Mouse (Mus musculus) limb, embryonic 10.5 days (tissue): ENCODE measurements around the gene Prickle1. TPM values are rescaled to one million over a fixed set of nuclear protein-coding genes. Genes with fewer than 3 reads are reported as not detected.
A peak's percentile ranks its signal among the peaks of the same experiment; 100 is the strongest.

Experiments used
- DNase-seq: peaks from one replicate; pipeline ENCODE4 v3.0.0-alpha.2; 2017; ENCODE audit warnings: low spot score
- H3K27ac ChIP-seq: fragments of 300-500 bp; sonication (generic); 2 replicates; pipeline ENCODE4 v1.5.1; 2016; ENCODE audit warnings: mild to moderate bottlenecking
- H3K27me3 ChIP-seq: fragments of 300-500 bp; sonication (generic); 2 replicates; pipeline ENCODE4 v1.6.1; 2016; ENCODE audit warnings: low read depth, mild to moderate bottlenecking; ENCODE audit not compliant: poor library complexity, severe bottlenecking
- H3K36me3 ChIP-seq: fragments of 300-500 bp; sonication (generic); 2 replicates; pipeline ENCODE4 v1.6.1; 2016; ENCODE audit warnings: mild to moderate bottlenecking, moderate library complexity
- H3K4me1 ChIP-seq: fragments of 300-500 bp; sonication (generic); 2 replicates; pipeline ENCODE4 v1.6.1; 2016
- H3K4me3 ChIP-seq: fragments of 300-500 bp; sonication (generic); 2 replicates; pipeline ENCODE4 v1.5.1; 2016; ENCODE audit warnings: mild to moderate bottlenecking, moderate library complexity
- H3K9me3 ChIP-seq: fragments of 300-500 bp; sonication (generic); replicated peaks from 2 replicates; pipeline ENCODE4 v1.6.1; 2016; ENCODE audit warnings: mild to moderate bottlenecking
- WGBS: fragments of 180-500 bp; shearing (Covaris S2); methylation state at CpG from one replicate; pipeline ENCODE4 v1.1.7; 2016; 5-methylcytosine and 5-hydroxymethylcytosine counted together
- polyA plus RNA-seq: library from polyadenylated mRNA; unstranded; fragments of >200 nt; fragmentation: Nextera tagmentation; extraction: Ambion mirVana; gene quantifications from 2 replicates; pipeline ENCODE4 v1.2.1, GENCODE M21; 2016

The Prickle1 gene
- polyA plus RNA-seq, 1 experiment from 2014 or later: 25.7 TPM

DNA sequence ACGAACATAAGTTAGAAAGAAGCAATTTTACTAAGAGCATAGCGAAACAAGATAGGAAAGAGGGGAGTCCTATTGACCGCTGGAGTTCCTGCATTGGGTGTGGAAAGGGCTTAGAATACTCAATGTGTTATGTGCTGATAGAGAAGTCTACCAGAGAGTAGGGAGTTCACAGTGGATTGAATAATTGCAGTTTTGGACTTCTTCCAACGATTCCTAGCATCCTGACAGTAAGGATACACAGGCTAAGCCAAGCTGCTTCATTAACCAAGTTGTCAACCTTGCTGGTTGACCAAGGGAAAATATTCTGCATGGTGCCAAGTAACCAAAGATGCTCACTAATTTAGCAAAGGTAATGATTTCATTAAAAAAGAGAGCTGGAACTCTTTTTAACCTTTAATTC, 118.0 kb downstream of the Prickle1 start:
- no peak for DNase-seq
- H3K9me3 ChIP-seq: no peaks in the 10 kb centered on the region
- H3K4me1 ChIP-seq: peaks cover 29% of the 10 kb centered on the region
- H3K27me3 ChIP-seq: no peaks in the 10 kb centered on the region
- no peak overlapping the region for H3K27ac ChIP-seq
- H3K4me3 ChIP-seq: no peak overlapping the region
- 94% methylated on average over 4 of the region's 4 CpGs for WGBS
- peaks cover 14% of the 10 kb centered on the region for H3K36me3 ChIP-seq

DNA sequence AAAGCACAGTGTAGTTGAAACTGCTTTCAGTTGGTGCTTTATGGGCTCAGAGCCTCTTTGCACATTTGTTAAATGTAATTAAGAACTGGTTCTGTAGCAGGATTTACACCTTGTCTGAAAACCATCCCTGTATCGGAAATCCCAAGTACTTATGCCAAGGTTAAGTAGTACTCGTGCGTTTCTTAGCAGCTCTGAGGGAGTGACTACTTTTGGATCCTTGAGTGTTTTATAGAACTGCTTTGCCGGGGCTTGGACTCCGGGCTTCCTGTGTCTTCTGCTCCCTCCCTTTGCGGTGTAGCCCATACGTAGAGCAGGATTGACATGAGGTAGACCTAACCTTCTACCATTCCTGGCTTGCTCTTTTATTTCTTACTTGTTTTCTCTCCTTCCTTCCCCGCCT, 120.0 kb downstream of the Prickle1 start:
- Histone ChIP-seq H3K27ac (no peak overlapping the region), H3K4me3 (no peak overlapping the region), H3K9me3 (no peaks in the 10 kb centered on the region), H3K4me1 (peaks cover 39% of the 10 kb centered on the region), H3K27me3 (no peaks in the 10 kb centered on the region), H3K36me3 (peaks cover 24% of the 10 kb centered on the region)
- DNase-seq: no peak
- 45% methylated on average over 8 of the region's 8 CpGs for WGBS

DNA sequence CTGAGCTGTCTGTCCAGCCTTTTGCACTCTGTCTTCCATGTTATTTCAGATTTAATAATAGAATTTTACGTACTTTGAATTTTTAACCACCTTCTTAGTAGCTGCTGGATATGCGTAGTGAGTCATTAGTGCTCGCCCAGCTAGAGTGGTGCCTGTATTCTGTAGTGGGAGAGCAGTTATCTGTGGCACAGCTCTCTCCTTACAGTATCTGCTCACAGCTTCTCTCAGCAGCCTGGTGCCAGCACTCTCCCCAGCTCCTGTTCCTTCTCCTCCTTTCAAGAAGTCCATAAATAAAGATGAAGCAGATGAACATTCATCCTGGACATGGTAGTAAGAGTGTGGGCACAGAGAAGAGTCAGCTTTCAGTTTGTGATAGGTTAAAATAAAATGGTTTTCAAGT, 121.4 kb downstream of the Prickle1 start:
- no peak overlapping the region for H3K4me3 ChIP-seq
- no peaks in the 10 kb centered on the region for H3K9me3 ChIP-seq
- peaks cover 26% of the 10 kb centered on the region for H3K36me3 ChIP-seq
- 91% methylated on average over 3 of the region's 3 CpGs for WGBS
- no peak for DNase-seq
- H3K27me3 ChIP-seq: no peaks in the 10 kb centered on the region
- no peak overlapping the region for H3K27ac ChIP-seq
- H3K4me1 ChIP-seq: peaks cover 39% of the 10 kb centered on the region

DNA sequence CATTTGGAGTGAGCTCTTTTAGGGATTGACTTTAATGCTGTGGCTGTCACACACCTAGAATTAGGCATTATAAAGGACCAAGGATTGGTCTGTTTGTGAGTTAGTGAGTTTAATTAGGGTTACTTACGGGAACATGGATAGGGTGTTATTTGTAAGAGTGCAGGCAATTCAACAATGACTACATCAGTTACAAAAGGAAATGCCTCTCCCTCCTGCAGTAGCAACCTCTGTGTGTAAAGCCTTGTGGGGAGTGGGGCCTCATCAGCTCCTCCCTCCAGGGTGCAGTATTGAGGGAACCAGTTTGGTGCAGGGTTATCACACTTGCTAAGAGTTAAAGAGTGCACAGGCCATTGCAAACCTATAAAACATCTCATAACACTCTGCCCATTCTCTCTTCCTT, 123.6 kb downstream of the Prickle1 start:
- H3K9me3 ChIP-seq: no peaks in the 10 kb centered on the region
- H3K4me1 ChIP-seq: peaks cover 39% of the 10 kb centered on the region
- no peaks in the 10 kb centered on the region for H3K27me3 ChIP-seq
- H3K36me3 ChIP-seq: peaks cover 24% of the 10 kb centered on the region
- WGBS: 67% methylated on average over 1 of the region's 1 CpGs
- 0 out of 2 replicates have a peak overlapping the region, but pooled peaks have one; percentile 6 for H3K27ac ChIP-seq
- no peak overlapping the region for H3K4me3 ChIP-seq
- no peak for DNase-seq

DNA sequence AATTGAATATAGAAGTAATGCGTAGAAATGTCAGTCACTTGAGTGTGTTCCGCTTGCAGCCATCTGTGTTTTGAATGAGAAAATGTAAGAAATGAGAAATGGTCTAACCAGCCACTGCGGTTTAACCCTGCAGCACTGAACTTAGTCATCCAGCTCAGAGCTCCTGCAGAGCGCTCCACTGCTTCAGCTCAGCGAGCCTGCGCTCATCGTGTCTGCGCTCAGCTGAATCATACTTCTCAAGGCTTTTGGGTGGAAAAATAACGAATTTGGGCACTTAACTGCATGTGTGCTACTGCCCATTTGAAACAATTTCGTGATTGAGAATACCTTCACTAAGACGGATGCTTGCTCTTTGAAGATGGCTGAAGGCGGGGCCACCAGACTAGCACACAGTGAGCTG, 124.0 kb downstream of the Prickle1 start:
- Histone ChIP-seq H3K4me3 (no peak overlapping the region), H3K27me3 (no peaks in the 10 kb centered on the region), H3K36me3 (peaks cover 28% of the 10 kb centered on the region), H3K27ac (no peak overlapping the region), H3K4me1 (peaks cover 35% of the 10 kb centered on the region), H3K9me3 (no peaks in the 10 kb centered on the region)
- WGBS: 79% methylated on average over 12 of the region's 12 CpGs
- no peak for DNase-seq

DNA sequence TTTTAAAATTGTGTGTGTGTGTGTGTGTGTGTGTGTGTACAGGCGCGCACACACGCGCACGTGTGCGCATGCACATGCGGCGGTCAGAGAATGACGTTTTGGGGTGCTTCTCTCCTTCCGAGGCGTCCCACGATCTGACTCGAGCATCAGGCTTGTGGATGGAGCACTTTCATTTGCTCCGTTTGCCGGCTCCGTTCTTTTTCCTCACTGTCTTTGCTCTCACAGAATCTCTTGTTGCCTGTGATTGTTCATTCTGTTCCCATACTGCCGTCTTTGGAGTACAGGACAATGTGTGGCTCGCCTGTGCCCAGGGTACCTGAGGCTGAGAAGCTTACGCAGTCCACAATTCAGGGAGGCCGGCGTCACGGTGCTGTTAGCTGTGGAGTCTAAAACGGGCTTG, 134.6 kb downstream of the Prickle1 start:
- Histone ChIP-seq H3K27ac (no peak overlapping the region), H3K27me3 (no peaks in the 10 kb centered on the region), H3K36me3 (peaks cover 78% of the 10 kb centered on the region), H3K4me1 (no peaks in the 10 kb centered on the region), H3K4me3 (no peak overlapping the region), H3K9me3 (no peaks in the 10 kb centered on the region)
- no peak for DNase-seq
- WGBS: 95% methylated on average over 23 of the region's 23 CpGs

DNA sequence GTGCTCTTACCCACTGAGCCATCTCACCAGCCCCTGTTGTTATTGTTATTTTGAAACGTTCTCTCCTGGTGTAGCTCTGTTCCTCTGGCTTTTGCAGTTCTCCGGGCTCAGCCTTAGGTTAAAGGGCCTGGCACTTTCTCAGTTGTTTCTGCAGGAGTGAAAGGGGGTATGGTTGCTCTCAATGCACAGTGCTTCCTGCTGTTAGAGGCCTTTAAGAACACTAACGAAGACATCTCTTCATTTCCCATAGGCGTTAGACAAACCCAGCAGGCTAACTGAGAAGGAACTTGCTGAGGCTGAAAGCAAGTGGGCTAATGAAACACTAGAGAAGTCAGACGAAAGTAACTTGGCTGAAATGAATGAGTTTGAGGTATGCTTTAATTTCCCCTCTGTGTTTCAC, 136.3 kb downstream of the Prickle1 start:
- Histone ChIP-seq H3K4me1 (no peaks in the 10 kb centered on the region), H3K36me3 (peaks cover 77% of the 10 kb centered on the region), H3K4me3 (no peak overlapping the region), H3K27me3 (no peaks in the 10 kb centered on the region), H3K9me3 (no peaks in the 10 kb centered on the region), H3K27ac (no peak overlapping the region)
- no peak for DNase-seq
- 81% methylated on average over 5 of the region's 5 CpGs for WGBS

DNA sequence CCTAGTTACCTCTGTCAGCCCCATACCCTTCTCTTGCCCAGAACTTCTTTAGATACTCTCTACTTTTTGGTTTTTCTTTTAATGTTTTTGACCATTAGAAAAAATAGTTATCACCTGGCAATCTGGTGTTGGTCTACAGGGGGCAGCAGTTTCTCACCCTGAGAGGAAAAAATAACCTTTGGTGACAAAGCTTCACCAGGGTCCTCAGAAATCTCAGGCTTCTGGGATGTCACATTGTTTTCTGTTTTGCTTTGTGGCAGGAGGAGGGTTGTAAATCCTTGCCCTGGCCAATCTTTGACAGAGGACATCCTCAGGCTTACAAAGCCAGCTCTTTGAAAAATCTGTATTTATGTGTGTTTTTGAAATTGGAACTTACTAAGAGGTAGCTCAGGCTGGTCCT, 139.7 kb downstream of the Prickle1 start:
- H3K4me1 ChIP-seq: no peaks in the 10 kb centered on the region
- H3K27ac ChIP-seq: no peak overlapping the region
- no peak for DNase-seq
- no peak overlapping the region for H3K4me3 ChIP-seq
- H3K27me3 ChIP-seq: no peaks in the 10 kb centered on the region
- H3K9me3 ChIP-seq: no peaks in the 10 kb centered on the region
- H3K36me3 ChIP-seq: peaks cover 77% of the 10 kb centered on the region

DNA sequence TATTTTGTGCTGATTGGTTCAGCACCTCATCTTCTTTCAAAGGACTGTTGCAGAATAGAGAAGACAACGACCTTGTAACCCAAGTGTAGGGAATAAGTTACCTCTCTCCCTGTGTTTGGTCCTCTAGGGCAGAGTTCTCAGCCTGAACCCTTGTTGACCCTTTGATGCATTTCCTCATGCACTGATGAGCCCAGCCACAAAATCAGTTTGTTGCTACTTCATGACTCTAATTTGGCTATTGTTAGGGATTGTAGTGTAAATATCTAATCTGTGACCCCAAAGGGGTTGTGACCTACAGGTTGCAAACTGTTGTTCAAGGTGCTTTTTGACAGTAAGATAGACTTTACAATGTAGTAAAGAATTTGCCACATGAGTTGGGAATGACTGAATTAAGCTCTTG, 142.4 kb downstream of the Prickle1 start:
- Histone ChIP-seq H3K36me3 (peaks cover 79% of the 10 kb centered on the region), H3K9me3 (no peaks in the 10 kb centered on the region), H3K4me1 (no peaks in the 10 kb centered on the region), H3K27me3 (no peaks in the 10 kb centered on the region), H3K4me3 (no peak overlapping the region), H3K27ac (no peak overlapping the region)
- 64% methylated on average over 1 of the region's 1 CpGs for WGBS
- no peak for DNase-seq

Other genes with a start within 250 kb of the Prickle1 start
- 154 and 157 TPM in 2 replicates for gene Zcrb1, start 197.6 kb downstream of the Prickle1 start, polyA plus RNA-seq
- gene Pphln1, start 197.5 kb downstream of the Prickle1 start, polyA plus RNA-seq: 96.2 and 99.3 TPM in 2 replicates